Mouse (Mus musculus): Measurements from ENCODE around the gene Lrba. TPM values are rescaled to one million over a fixed set of nuclear protein-coding genes. Genes with fewer than 3 reads are reported as not detected.

Lrba gene
- total and polyA plus RNA-seq, 2 experiments from 2014 or later = 1.6 to 22.0 TPM

GRCm38 (mm10) chr3:86308833-86309232 is 84.4 kb downstream of the Lrba start:
- TF ChIP-seq EP300 (IDR thresholded peaks at IDR 0.05; ENCODE audit: low read depth) (no peak), CTCF (IDR thresholded peaks at IDR 0.05; ENCODE audit: low read depth) (no peak)
- Histone ChIP-seq H3K27ac (ENCODE audit: low read depth) (no peak overlapping the region), H3K4me2 (ENCODE audit: low read depth, low read length) (no peak overlapping the region), H3K4me1 (ENCODE audit: control insufficient read depth, insufficient read depth) (no peaks in the 10 kb centered on the region), H3K27me3 (ENCODE audit: control insufficient read depth, insufficient read depth, low read length) (no peaks in the 10 kb centered on the region), H3K9ac (replicated peaks; ENCODE audit: low read depth, low read length) (no peak overlapping the region), H3K4me3 (ENCODE audit: low read depth, low read length) (no peak overlapping the region), H3K9me3 (replicated peaks; ENCODE audit: control insufficient read depth, low read length) (no peaks in the 10 kb centered on the region), H3K36me3 (replicated peaks; ENCODE audit: control insufficient read depth, insufficient read depth, low read length) (0 out of 2 replicates have a peak, but pooled peaks cover 5% of the 10 kb centered on the region)
- WGBS = 76% methylated on average over 2 of the region's 2 CpGs
- DNase-seq (ENCODE audit: low spot score) (no peak), ATAC-seq (ENCODE audit: insufficient read depth, low read depth) (no peak)

- ATAC-seq (ENCODE audit: insufficient read depth, low read depth) (no peak), DNase-seq (ENCODE audit: low spot score) (no peak)
- Histone ChIP-seq H3K36me3 (replicated peaks; ENCODE audit: control insufficient read depth, insufficient read depth, low read length) (no peaks in the 10 kb centered on the region), H3K27ac (ENCODE audit: low read depth) (no peak overlapping the region), H3K4me2 (ENCODE audit: low read depth, low read length) (no peak overlapping the region), H3K27me3 (ENCODE audit: control insufficient read depth, insufficient read depth, low read length) (no peaks in the 10 kb centered on the region), H3K9me3 (replicated peaks; ENCODE audit: control insufficient read depth, low read length) (no peaks in the 10 kb centered on the region), H3K9ac (replicated peaks; ENCODE audit: low read depth, low read length) (no peak overlapping the region), H3K4me1 (ENCODE audit: control insufficient read depth, insufficient read depth) (no peaks in the 10 kb centered on the region), H3K4me3 (ENCODE audit: low read depth, low read length) (no peak overlapping the region)
- WGBS = 65% methylated on average over 5 of the region's 5 CpGs
- no peak for TF ChIP-seq CTCF (IDR thresholded peaks at IDR 0.05; ENCODE audit: low read depth)
- TF ChIP-seq EP300 (IDR thresholded peaks at IDR 0.05; ENCODE audit: low read depth) = no peak
Observed at GRCm38 (mm10) chr3:86310216-86310615, 85.7 kb downstream of the Lrba start.

- DNase-seq (ENCODE audit: low spot score) (no peak), ATAC-seq (ENCODE audit: insufficient read depth, low read depth) (no peak)
- Histone ChIP-seq H3K27me3 (ENCODE audit: control insufficient read depth, insufficient read depth, low read length) (no peaks in the 10 kb centered on the region), H3K9ac (replicated peaks; ENCODE audit: low read depth, low read length) (no peak overlapping the region), H3K9me3 (replicated peaks; ENCODE audit: control insufficient read depth, low read length) (no peaks in the 10 kb centered on the region), H3K4me3 (ENCODE audit: low read depth, low read length) (no peak overlapping the region), H3K4me1 (ENCODE audit: control insufficient read depth, insufficient read depth) (no peaks in the 10 kb centered on the region), H3K27ac (ENCODE audit: low read depth) (no peak overlapping the region), H3K4me2 (ENCODE audit: low read depth, low read length) (no peak overlapping the region), H3K36me3 (replicated peaks; ENCODE audit: control insufficient read depth, insufficient read depth, low read length) (no peaks in the 10 kb centered on the region)
- TF ChIP-seq EP300 (IDR thresholded peaks at IDR 0.05; ENCODE audit: low read depth) = no peak
- no peak for TF ChIP-seq CTCF (IDR thresholded peaks at IDR 0.05; ENCODE audit: low read depth)
- 29% methylated on average over 1 of the region's 1 CpGs for WGBS
Observed at GRCm38 (mm10) chr3:86311406-86311805, 86.9 kb downstream of the Lrba start.

- no peak overlapping the region for H3K27ac ChIP-seq (ENCODE audit: low read depth)
- H3K36me3 ChIP-seq (replicated peaks; ENCODE audit: control insufficient read depth, insufficient read depth, low read length) = no peaks in the 10 kb centered on the region
- no peaks in the 10 kb centered on the region for H3K27me3 ChIP-seq (ENCODE audit: control insufficient read depth, insufficient read depth, low read length)
- H3K4me1 ChIP-seq (ENCODE audit: control insufficient read depth, insufficient read depth) = no peaks in the 10 kb centered on the region
- DNase-seq (ENCODE audit: low spot score) (no peak), ATAC-seq (ENCODE audit: insufficient read depth, low read depth) (no peak)
- no peaks in the 10 kb centered on the region for H3K9me3 ChIP-seq (replicated peaks; ENCODE audit: control insufficient read depth, low read length)
- no peak overlapping the region for H3K9ac ChIP-seq (replicated peaks; ENCODE audit: low read depth, low read length)
- no peak overlapping the region for H3K4me3 ChIP-seq (ENCODE audit: low read depth, low read length)
- WGBS = 81% methylated on average over 5 of the region's 5 CpGs
- TF ChIP-seq CTCF (IDR thresholded peaks at IDR 0.05; ENCODE audit: low read depth) (no peak), EP300 (IDR thresholded peaks at IDR 0.05; ENCODE audit: low read depth) (no peak)
- H3K4me2 ChIP-seq (ENCODE audit: low read depth, low read length) = no peak overlapping the region
Observed at GRCm38 (mm10) chr3:86317636-86318035, 93.2 kb downstream of the Lrba start.

- DNase-seq (ENCODE audit: low spot score) (peak; percentile 21), ATAC-seq (ENCODE audit: insufficient read depth, low read depth) (no peak)
- H3K27me3 ChIP-seq (ENCODE audit: control insufficient read depth, insufficient read depth, low read length) = no peaks in the 10 kb centered on the region
- no peak overlapping the region for H3K9ac ChIP-seq (replicated peaks; ENCODE audit: low read depth, low read length)
- no peak overlapping the region for H3K27ac ChIP-seq (ENCODE audit: low read depth)
- no peak for TF ChIP-seq EP300 (IDR thresholded peaks at IDR 0.05; ENCODE audit: low read depth)
- peak; percentile 44 for TF ChIP-seq CTCF (IDR thresholded peaks at IDR 0.05; ENCODE audit: low read depth)
- no peaks in the 10 kb centered on the region for H3K4me1 ChIP-seq (ENCODE audit: control insufficient read depth, insufficient read depth)
- no peak overlapping the region for H3K4me2 ChIP-seq (ENCODE audit: low read depth, low read length)
- no peaks in the 10 kb centered on the region for H3K36me3 ChIP-seq (replicated peaks; ENCODE audit: control insufficient read depth, insufficient read depth, low read length)
- no peak overlapping the region for H3K4me3 ChIP-seq (ENCODE audit: low read depth, low read length)
- no peaks in the 10 kb centered on the region for H3K9me3 ChIP-seq (replicated peaks; ENCODE audit: control insufficient read depth, low read length)
- 31% methylated on average over 1 of the region's 1 CpGs for WGBS
Observed at GRCm38 (mm10) chr3:86328531-86328930, 104.1 kb downstream of the Lrba start.

- H3K4me2 ChIP-seq (ENCODE audit: low read depth, low read length) = no peak overlapping the region
- H3K4me1 ChIP-seq (ENCODE audit: control insufficient read depth, insufficient read depth) = no peaks in the 10 kb centered on the region
- H3K27me3 ChIP-seq (ENCODE audit: control insufficient read depth, insufficient read depth, low read length) = no peaks in the 10 kb centered on the region
- DNase-seq (ENCODE audit: low spot score) (no peak), ATAC-seq (ENCODE audit: insufficient read depth, low read depth) (no peak)
- no peak for TF ChIP-seq EP300 (IDR thresholded peaks at IDR 0.05; ENCODE audit: low read depth)
- no peak for TF ChIP-seq CTCF (IDR thresholded peaks at IDR 0.05; ENCODE audit: low read depth)
- H3K4me3 ChIP-seq (ENCODE audit: low read depth, low read length) = no peak overlapping the region
- H3K27ac ChIP-seq (ENCODE audit: low read depth) = no peak overlapping the region
- H3K9ac ChIP-seq (replicated peaks; ENCODE audit: low read depth, low read length) = no peak overlapping the region
- H3K36me3 ChIP-seq (replicated peaks; ENCODE audit: control insufficient read depth, insufficient read depth, low read length) = no peaks in the 10 kb centered on the region
- no peaks in the 10 kb centered on the region for H3K9me3 ChIP-seq (replicated peaks; ENCODE audit: control insufficient read depth, low read length)
- WGBS = 67% methylated on average over 5 of the region's 5 CpGs
Observed at GRCm38 (mm10) chr3:86343261-86343660, 118.8 kb downstream of the Lrba start.

Data from heart, postnatal 0 days (tissue).